Mouse (Mus musculus): Measurements from ENCODE around the gene Basp1. TPM values are rescaled to one million over a fixed set of nuclear protein-coding genes. Genes with fewer than 3 reads are reported as not detected.

Gene Basp1
- polyA plus RNA-seq, 1 experiment, result 13.9 TPM

GRCm38 (mm10) chr15:25412761-25413261 is 753 bp downstream of the Basp1 start:
- no peaks in the 10 kb centered on the region for H3K36me3 ChIP-seq (ENCODE audit: control insufficient read depth, insufficient read depth, low read length)
- H3K4me3 ChIP-seq (ENCODE audit: control insufficient read depth, insufficient read depth, low read length), result peak overlapping the region; percentile 66
- H3K27me3 ChIP-seq (ENCODE audit: control insufficient read depth, insufficient read depth, low read length), result no peaks in the 10 kb centered on the region
- H3K27ac ChIP-seq (ENCODE audit: control insufficient read depth, insufficient read depth, low read length), result no peak overlapping the region
- WGBS, result under 1% methylated on average over 35 of the region's 35 CpGs
- peak; percentile 29 for DNase-seq
- TF ChIP-seq POLR2A (IDR thresholded peaks at IDR 0.05; ENCODE audit: control insufficient read depth, extremely low read depth, insufficient read depth, low read length, poor library complexity) (no peak), CTCF (IDR thresholded peaks at IDR 0.05; ENCODE audit: borderline replicate concordance, control insufficient read depth, extremely low read depth, insufficient read depth, low read length, poor library complexity) (no peak)
- H3K4me1 ChIP-seq (replicated peaks; ENCODE audit: control insufficient read depth, insufficient read depth, low read length), result peaks cover 9% of the 10 kb centered on the region

- no peak overlapping the region for H3K27ac ChIP-seq (ENCODE audit: control insufficient read depth, insufficient read depth, low read length)
Observed at GRCm38 (mm10) chr15:25412171-25412641, 1.4 kb downstream of the Basp1 start.

GRCm38 (mm10) chr15:25411461-25411860 is 2.1 kb downstream of the Basp1 start:
- no peaks in the 10 kb centered on the region for H3K36me3 ChIP-seq (ENCODE audit: control insufficient read depth, insufficient read depth, low read length)
- 91% methylated on average over 7 of the region's 7 CpGs for WGBS
- H3K4me1 ChIP-seq (replicated peaks; ENCODE audit: control insufficient read depth, insufficient read depth, low read length), result peaks cover 9% of the 10 kb centered on the region
- no peak for TF ChIP-seq POLR2A (IDR thresholded peaks at IDR 0.05; ENCODE audit: control insufficient read depth, extremely low read depth, insufficient read depth, low read length, poor library complexity)
- TF ChIP-seq CTCF (IDR thresholded peaks at IDR 0.05; ENCODE audit: borderline replicate concordance, control insufficient read depth, extremely low read depth, insufficient read depth, low read length, poor library complexity), result no peak
- H3K27me3 ChIP-seq (ENCODE audit: control insufficient read depth, insufficient read depth, low read length), result no peaks in the 10 kb centered on the region
- H3K4me3 ChIP-seq (ENCODE audit: control insufficient read depth, insufficient read depth, low read length), result no peak overlapping the region
- H3K27ac ChIP-seq (ENCODE audit: control insufficient read depth, insufficient read depth, low read length), result no peak overlapping the region
- DNase-seq, result no peak

More at GRCm38 (mm10) chr15:25412171-25412641, 1.4 kb downstream of the Basp1 start:
- 2% methylated on average over 25 of the region's 25 CpGs for WGBS
- TF ChIP-seq POLR2A (IDR thresholded peaks at IDR 0.05; ENCODE audit: control insufficient read depth, extremely low read depth, insufficient read depth, low read length, poor library complexity) (no peak), CTCF (IDR thresholded peaks at IDR 0.05; ENCODE audit: borderline replicate concordance, control insufficient read depth, extremely low read depth, insufficient read depth, low read length, poor library complexity) (no peak)
- H3K27me3 ChIP-seq (ENCODE audit: control insufficient read depth, insufficient read depth, low read length), result no peaks in the 10 kb centered on the region
- no peaks in the 10 kb centered on the region for H3K36me3 ChIP-seq (ENCODE audit: control insufficient read depth, insufficient read depth, low read length)
- peak; percentile 44 for DNase-seq
- H3K4me1 ChIP-seq (replicated peaks; ENCODE audit: control insufficient read depth, insufficient read depth, low read length), result peaks cover 9% of the 10 kb centered on the region
- H3K4me3 ChIP-seq (ENCODE audit: control insufficient read depth, insufficient read depth, low read length), result peak overlapping the region; percentile 66

- Histone ChIP-seq H3K4me1 (replicated peaks; ENCODE audit: control insufficient read depth, insufficient read depth, low read length) (peaks cover 7% of the 10 kb centered on the region), H3K27ac (ENCODE audit: control insufficient read depth, insufficient read depth, low read length) (no peak overlapping the region; the same call in 1 of the 2 replicates), H3K27me3 (ENCODE audit: control insufficient read depth, insufficient read depth, low read length) (no peaks in the 10 kb centered on the region), H3K36me3 (ENCODE audit: control insufficient read depth, insufficient read depth, low read length) (no peaks in the 10 kb centered on the region), H3K4me3 (ENCODE audit: control insufficient read depth, insufficient read depth, low read length) (no peak overlapping the region)
- DNase-seq, result no peak
- no peak for TF ChIP-seq CTCF (IDR thresholded peaks at IDR 0.05; ENCODE audit: borderline replicate concordance, control insufficient read depth, extremely low read depth, insufficient read depth, low read length, poor library complexity)
- no peak for TF ChIP-seq POLR2A (IDR thresholded peaks at IDR 0.05; ENCODE audit: control insufficient read depth, extremely low read depth, insufficient read depth, low read length, poor library complexity)
- 25% methylated on average over 5 of the region's 5 CpGs for WGBS
Observed at GRCm38 (mm10) chr15:25405926-25406325, 7.6 kb downstream of the Basp1 start.

- H3K27me3 ChIP-seq (ENCODE audit: control insufficient read depth, insufficient read depth, low read length), result no peaks in the 10 kb centered on the region
- H3K27ac ChIP-seq (ENCODE audit: control insufficient read depth, insufficient read depth, low read length), result no peak overlapping the region
- H3K4me3 ChIP-seq (ENCODE audit: control insufficient read depth, insufficient read depth, low read length), result no peak overlapping the region
- H3K4me1 ChIP-seq (replicated peaks; ENCODE audit: control insufficient read depth, insufficient read depth, low read length), result peaks cover 7% of the 10 kb centered on the region
- DNase-seq, result no peak
- WGBS, result 57% methylated on average over 7 of the region's 7 CpGs
- H3K36me3 ChIP-seq (ENCODE audit: control insufficient read depth, insufficient read depth, low read length), result no peaks in the 10 kb centered on the region
- TF ChIP-seq CTCF (IDR thresholded peaks at IDR 0.05; ENCODE audit: borderline replicate concordance, control insufficient read depth, extremely low read depth, insufficient read depth, low read length, poor library complexity), result no peak
- no peak for TF ChIP-seq POLR2A (IDR thresholded peaks at IDR 0.05; ENCODE audit: control insufficient read depth, extremely low read depth, insufficient read depth, low read length, poor library complexity)
Observed at GRCm38 (mm10) chr15:25403879-25404278, 9.7 kb downstream of the Basp1 start.

GRCm38 (mm10) chr15:25402001-25402400 is 11.6 kb downstream of the Basp1 start:
- H3K27ac ChIP-seq (ENCODE audit: control insufficient read depth, insufficient read depth, low read length), result no peak overlapping the region
- WGBS, result 86% methylated on average over 3 of the region's 3 CpGs
- peaks cover 7% of the 10 kb centered on the region for H3K4me1 ChIP-seq (replicated peaks; ENCODE audit: control insufficient read depth, insufficient read depth, low read length)
- no peak for TF ChIP-seq POLR2A (IDR thresholded peaks at IDR 0.05; ENCODE audit: control insufficient read depth, extremely low read depth, insufficient read depth, low read length, poor library complexity)
- no peak for TF ChIP-seq CTCF (IDR thresholded peaks at IDR 0.05; ENCODE audit: borderline replicate concordance, control insufficient read depth, extremely low read depth, insufficient read depth, low read length, poor library complexity)
- no peaks in the 10 kb centered on the region for H3K27me3 ChIP-seq (ENCODE audit: control insufficient read depth, insufficient read depth, low read length)
- DNase-seq, result no peak
- no peak overlapping the region for H3K4me3 ChIP-seq (ENCODE audit: control insufficient read depth, insufficient read depth, low read length)
- H3K36me3 ChIP-seq (ENCODE audit: control insufficient read depth, insufficient read depth, low read length), result no peaks in the 10 kb centered on the region

- H3K4me1 ChIP-seq (replicated peaks; ENCODE audit: control insufficient read depth, insufficient read depth, low read length), result peaks cover 5% of the 10 kb centered on the region
- no peak for DNase-seq
- H3K4me3 ChIP-seq (ENCODE audit: control insufficient read depth, insufficient read depth, low read length), result no peak overlapping the region
- TF ChIP-seq POLR2A (IDR thresholded peaks at IDR 0.05; ENCODE audit: control insufficient read depth, extremely low read depth, insufficient read depth, low read length, poor library complexity) (no peak), CTCF (IDR thresholded peaks at IDR 0.05; ENCODE audit: borderline replicate concordance, control insufficient read depth, extremely low read depth, insufficient read depth, low read length, poor library complexity) (no peak)
- H3K36me3 ChIP-seq (ENCODE audit: control insufficient read depth, insufficient read depth, low read length), result no peaks in the 10 kb centered on the region
- no peaks in the 10 kb centered on the region for H3K27me3 ChIP-seq (ENCODE audit: control insufficient read depth, insufficient read depth, low read length)
- no peak overlapping the region for H3K27ac ChIP-seq (ENCODE audit: control insufficient read depth, insufficient read depth, low read length)
- 97% methylated on average over 8 of the region's 8 CpGs for WGBS
Observed at GRCm38 (mm10) chr15:25400276-25400675, 13.3 kb downstream of the Basp1 start.
